Mouse (Mus musculus): Measurements from ENCODE around the gene Pik3r3.
A peak's percentile ranks its signal among the peaks of the same experiment; 100 is the strongest.

Gene Pik3r3

GRCm38 (mm10) chr4:116219056-116219455 lies 2.4 kb upstream of the Pik3r3 start:
- DNase-seq (ENCODE audit: low spot score in 2 of 2), result no peak

GRCm38 (mm10) chr4:116220071-116220650 lies 1.3 kb upstream of the Pik3r3 start:
- peak in 1 of 2 experiments; percentile 17 for DNase-seq (ENCODE audit: low spot score in 2 of 2)

- DNase-seq (ENCODE audit: low spot score in 2 of 2), result no peak
Observed at GRCm38 (mm10) chr4:116220780-116221139, 658 bp upstream of the Pik3r3 start.

GRCm38 (mm10) chr4:116221996-116222842 lies 801 bp downstream of the Pik3r3 start:
- DNase-seq (ENCODE audit: low spot score in 2 of 2), result peak in 1 of 2 experiments; percentile 8

GRCm38 (mm10) chr4:116222843-116223119 lies 1.4 kb downstream of the Pik3r3 start:
- DNase-seq (ENCODE audit: low spot score in 2 of 2), result no peak

- DNase-seq (ENCODE audit: low spot score in 2 of 2), result no peak
Observed at GRCm38 (mm10) chr4:116243377-116243776, 22.0 kb downstream of the Pik3r3 start.

- no peak for DNase-seq (ENCODE audit: low spot score in 2 of 2)
Observed at GRCm38 (mm10) chr4:116244240-116244639, 22.8 kb downstream of the Pik3r3 start.

GRCm38 (mm10) chr4:116245926-116246325 lies 24.5 kb downstream of the Pik3r3 start:
- DNase-seq (ENCODE audit: low spot score in 2 of 2), result peak; percentile 31 to 69

- DNase-seq (ENCODE audit: low spot score in 2 of 2), result no peak
Observed at GRCm38 (mm10) chr4:116249986-116250385, 28.6 kb downstream of the Pik3r3 start.

- DNase-seq (ENCODE audit: low spot score in 2 of 2), result no peak
Observed at GRCm38 (mm10) chr4:116268220-116268619, 46.8 kb downstream of the Pik3r3 start.

- peak in 1 of 2 experiments; percentile 15 for DNase-seq (ENCODE audit: low spot score in 2 of 2)
Observed at GRCm38 (mm10) chr4:116282211-116282610, 60.8 kb downstream of the Pik3r3 start.

GRCm38 (mm10) chr4:116291561-116291960 lies 70.1 kb downstream of the Pik3r3 start:
- no peak for DNase-seq (ENCODE audit: low spot score in 2 of 2)

- no peak for DNase-seq (ENCODE audit: low spot score in 2 of 2)
Observed at GRCm38 (mm10) chr4:116293296-116293695, 71.9 kb downstream of the Pik3r3 start.

- DNase-seq (ENCODE audit: low spot score in 2 of 2), result no peak
Observed at GRCm38 (mm10) chr4:116300878-116301355, 79.5 kb downstream of the Pik3r3 start.

GRCm38 (mm10) chr4:116304551-116304950 lies 83.1 kb downstream of the Pik3r3 start:
- no peak for DNase-seq (ENCODE audit: low spot score in 2 of 2)

GRCm38 (mm10) chr4:116317575-116317974 lies 96.2 kb downstream of the Pik3r3 start:
- DNase-seq (ENCODE audit: low spot score in 2 of 2), result no peak

- no peak for DNase-seq (ENCODE audit: low spot score in 2 of 2)
Observed at GRCm38 (mm10) chr4:116322127-116322526, 100.7 kb downstream of the Pik3r3 start.

GRCm38 (mm10) chr4:116329256-116329655 lies 107.8 kb downstream of the Pik3r3 start:
- no peak for DNase-seq (ENCODE audit: low spot score in 2 of 2)

- DNase-seq (ENCODE audit: low spot score in 2 of 2), result no peak
Observed at GRCm38 (mm10) chr4:116336294-116336693, 114.9 kb downstream of the Pik3r3 start.

- DNase-seq (ENCODE audit: low spot score in 2 of 2), result peak; percentile 8 to 35
Observed at GRCm38 (mm10) chr4:116342119-116342518, 120.7 kb downstream of the Pik3r3 start.

- no peak for DNase-seq (ENCODE audit: low spot score in 2 of 2)
Observed at GRCm38 (mm10) chr4:116352496-116352895, 131.1 kb downstream of the Pik3r3 start.
